Comparison of ENCODE assay signal across 7 mouse cellular contexts in the genomic region with DNA sequence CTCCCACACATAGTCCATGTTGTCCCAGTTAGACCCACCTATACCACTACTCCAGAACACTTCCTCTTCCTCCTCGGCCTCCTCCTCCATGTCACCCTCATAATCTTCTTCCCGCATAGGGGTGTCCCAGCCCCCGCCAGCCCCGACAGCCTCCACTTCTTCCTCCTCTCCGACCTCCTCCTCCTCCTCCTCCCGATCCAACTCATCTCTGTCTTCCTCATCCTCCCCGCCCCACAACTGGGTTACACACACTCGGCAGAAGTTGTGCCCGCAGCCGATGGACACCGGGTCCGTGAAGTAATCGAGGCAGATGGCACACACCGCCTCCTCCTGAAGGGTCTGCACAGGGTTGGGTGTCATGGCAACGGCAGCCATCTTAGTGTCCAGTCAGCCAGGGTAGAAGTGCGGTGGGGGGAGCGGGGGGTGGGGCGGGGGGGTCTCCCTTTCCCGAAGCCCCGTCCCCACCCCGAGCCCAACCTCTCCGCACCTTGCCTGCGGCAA. TPM values are rescaled to one million over a fixed set of nuclear protein-coding genes. Genes with fewer than 3 reads are reported as not detected.
DNase-seq lines count a peak whose midpoint lies in the region; ATAC-seq and TF ChIP-seq lines count a peak whose summit lies in the region.

No protein-coding gene starts in this region.

- H3K36me3 ChIP-seq in C2C12 (ENCODE audit: control insufficient read depth, insufficient read depth) (peaks cover 40% of the 10 kb centered on the region), ES-E14 (ENCODE audit: control insufficient read depth, insufficient read depth, low read length, poor library complexity, severe bottlenecking) (peaks cover 21% of the 10 kb centered on the region), macrophage (ENCODE audit: inconsistent target) (peaks cover 5% of the 10 kb centered on the region; the same call in 1 of the 2 replicates)
- H3K36me3 ChIP-seq in embryonic facial prominence, embryonic 14.5 days (ENCODE audit: control insufficient read depth, insufficient read depth, low read length) = peaks cover 15% of the 10 kb centered on the region

- H3K27ac ChIP-seq in ES-E14 (ENCODE audit: insufficient read depth, low read depth, low read length, poor library complexity, severe bottlenecking) (peak overlapping the region; percentile 77), macrophage (peak overlapping the region; percentile 86)
- peak overlapping the region; percentile 88; the same call in 1 of the 2 replicates for H3K27ac ChIP-seq in embryonic facial prominence, embryonic 14.5 days (replicated peaks; ENCODE audit: low read depth, low read length)

- ATAC-seq in embryonic facial prominence, embryonic 14.5 days (ENCODE audit: low read depth) = peak; percentile 41
- ATAC-seq in hematopoietic stem cell, adult 5-6 weeks (replicated peaks in 1 of 2; ENCODE audit: insufficient read depth in 1 of 2, low FRiP score in 2 of 2, low TSS enrichment in 1 of 2, low read depth in 1 of 2, poor library complexity in 2 of 2, severe bottlenecking in 2 of 2) = peak; percentile 9 to 10; a peak in 1 of 4 replicates

- H3K4me1 ChIP-seq in ES-E14 (ENCODE audit: control insufficient read depth in 2 of 2, insufficient read depth in 2 of 2, low read length in 2 of 2, poor library complexity in 1 of 2) = peaks cover 0 to 2% of the 10 kb centered on the region in 2 experiments; a peak in 1 of 4 replicates
- 0 out of 2 replicates have a peak, but pooled peaks cover 3% of the 10 kb centered on the region for H3K4me1 ChIP-seq in embryonic facial prominence, embryonic 14.5 days (ENCODE audit: control insufficient read depth, insufficient read depth, low read length)

- DNase-seq in ES-E14 (ENCODE audit: low read depth, low spot score) = no peak
- peak; percentile 70 for DNase-seq in embryonic facial prominence, embryonic 14.5 days (ENCODE audit: low spot score)
- peak; percentile 48 to 55 for DNase-seq in left cerebral cortex, adult 9 months (ENCODE audit: low spot score in 2 of 2)
- peak; percentile 24 for DNase-seq in right cerebral cortex, postnatal 25 days

- 3% methylated on average over 19 of the region's 23 CpGs for WGBS in embryonic facial prominence, embryonic 14.5 days
- WGBS in macrophage (ENCODE audit: missing documents) = under 1% methylated on average over 23 of the region's 23 CpGs

- no peaks in the 10 kb centered on the region for H3K27me3 ChIP-seq in C2C12 (ENCODE audit: control insufficient read depth, insufficient read depth, insufficient read length)
- no peaks in the 10 kb centered on the region for H3K27me3 ChIP-seq in embryonic facial prominence, embryonic 14.5 days (replicated peaks; ENCODE audit: control insufficient read depth, insufficient read depth, low read length)

- peak overlapping the region; percentile 75 for H3ac ChIP-seq in C2C12 (ENCODE audit: control insufficient read depth, insufficient read length, low read depth)

- peak overlapping the region; percentile 88 for H3K9ac ChIP-seq in ES-E14 (ENCODE audit: insufficient read depth, low read depth, low read length, poor library complexity, severe bottlenecking)
- H3K9ac ChIP-seq in embryonic facial prominence, embryonic 14.5 days (ENCODE audit: low read depth, low read length) = peak overlapping the region; percentile 91

- H3K79me2 ChIP-seq in C2C12 (ENCODE audit: control insufficient read depth, insufficient read depth) (peaks cover 41% of the 10 kb centered on the region), macrophage (ENCODE audit: inconsistent target) (peaks cover 41% of the 10 kb centered on the region)

- peak overlapping the region; percentile 75 for H3K4me2 ChIP-seq in embryonic facial prominence, embryonic 14.5 days (ENCODE audit: low read depth, low read length)

- TF ChIP-seq CTCF in C2C12 (IDR thresholded peaks at IDR 0.05; ENCODE audit: control insufficient read depth, insufficient read depth, insufficient read length) = no peak

- peak overlapping the region; percentile 78 for H3K4me3 ChIP-seq in C2C12 (ENCODE audit: insufficient read depth, poor library complexity, severe bottlenecking)
- peak overlapping the region; percentile 96 to 99 for H3K4me3 ChIP-seq in ES-E14 (ENCODE audit: insufficient read depth in 1 of 2, low read depth in 1 of 2, low read length in 2 of 2, poor library complexity in 1 of 2, severe bottlenecking in 1 of 2)
- peak overlapping the region; percentile 73 for H3K4me3 ChIP-seq in embryonic facial prominence, embryonic 14.5 days (ENCODE audit: low read depth, low read length)
- peak overlapping the region; percentile 67 for H3K4me3 ChIP-seq in macrophage (ENCODE audit: inconsistent target)

- in situ Hi-C loops in ES-E14 (cut with MboI; ENCODE audit: low sequenced_read_pairs in 2 of 2, unreplicated experiment in 2 of 2) = no loop called here

- H3K79me3 ChIP-seq in C2C12 (ENCODE audit: low read depth) = peaks cover 33% of the 10 kb centered on the region

- H3K9me3 ChIP-seq in ES-E14 (ENCODE audit: control insufficient read depth, insufficient read depth, low read depth, low read length) = no peaks in the 10 kb centered on the region
- no peaks in the 10 kb centered on the region for H3K9me3 ChIP-seq in embryonic facial prominence, embryonic 14.5 days (ENCODE audit: control insufficient read depth, low read length)

TF ChIP-seq in C2C12, 6 proteins besides CTCF, POLR2A, EP300 and RAD21 (continues in another document):
- TF ChIP-seq USF1 (IDR thresholded peaks at IDR 0.05; ENCODE audit: low read depth) = no peak
- TF ChIP-seq MAX (IDR thresholded peaks at IDR 0.05) = no peak
- TF ChIP-seq FOSL1 (IDR thresholded peaks at IDR 0.05; ENCODE audit: insufficient read depth, low read length, poor library complexity, severe bottlenecking) = no peak
- no peak for TF ChIP-seq MYOD1 (IDR thresholded peaks at IDR 0.05; ENCODE audit: control insufficient read depth, insufficient read length, low read depth)

TF ChIP-seq in ES-E14, 5 proteins besides CTCF, POLR2A, EP300 and RAD21:
- TF ChIP-seq CHD2 (IDR thresholded peaks at IDR 0.05; ENCODE audit: low read depth, low read length) (no peak), MAFK (IDR thresholded peaks at IDR 0.05; ENCODE audit: insufficient read depth, low read depth, low read length) (no peak), HCFC1 (IDR thresholded peaks at IDR 0.05; ENCODE audit: borderline replicate concordance, insufficient read depth, low read length) (no peak), ZC3H11A (IDR thresholded peaks at IDR 0.05; ENCODE audit: borderline replicate concordance, low read depth, low read length) (no peak), ZNF384 (IDR thresholded peaks at IDR 0.05; ENCODE audit: low read depth, low read length) (no peak)

RNA-seq across cellular contexts. Expression of a gene that starts 0.8 kb away (rescaled TPM):
- 24.4 TPM for polyA plus RNA-seq in C2C12 (2012; fragmentation: generic; extraction: Trizol)
- total RNA-seq in ES-E14 (2012; rRNA removed) = 47.8 and 52.8 TPM in 2 replicates
- 5.2 and 5.3 TPM in 2 replicates for polyA plus RNA-seq in embryonic facial prominence, embryonic 14.5 days (2014; fragmentation: Nextera tagmentation; extraction: Ambion mirVana)
- total RNA-seq in hematopoietic stem cell, adult 5-6 weeks (2017) = 54.7 and 74.2 TPM in 2 replicates
- total RNA-seq in macrophage (2018; cell fraction: chromatin; rRNA removed) = 100 to 1,000 TPM in 17 of 26 experiments, 10 to 100 TPM in 9; 20.6 to 250 (median 130) TPM
- 10 to 100 TPM; 16.9 to 87.7 (median 65.3) TPM for total RNA-seq in macrophage (2018; cell fraction: cytosol; rRNA removed)
- total RNA-seq in macrophage (2018; cell fraction: nucleus; rRNA removed) = 100 to 1,000 TPM in 10 of 26 experiments, 10 to 100 TPM in 16; 25.6 to 136 (median 96.6) TPM
- 40.1 to 48.8 TPM (median 47.2 TPM) in 3 replicates for polyA plus RNA-seq in macrophage (2018)

RNA-seq across cellular contexts. Expression of a gene that starts 9.6 kb away (rescaled TPM):
- 1.9 TPM for polyA plus RNA-seq in C2C12 (2012; fragmentation: generic; extraction: Trizol)
- total RNA-seq in ES-E14 (2012; rRNA removed) = 5.9 and 6.1 TPM in 2 replicates
- polyA plus RNA-seq in embryonic facial prominence, embryonic 14.5 days (2014; fragmentation: Nextera tagmentation; extraction: Ambion mirVana) = 1.3 TPM in 2 replicates
- 0.19 and 4.3 TPM in 2 replicates for total RNA-seq in hematopoietic stem cell, adult 5-6 weeks (2017)
- total RNA-seq in macrophage (2018; cell fraction: chromatin; rRNA removed) = 10 to 100 TPM in 12 of 26 experiments, 1 to 10 TPM in 14; 2.1 to 26.6 (median 9.3) TPM
- total RNA-seq in macrophage (2018; cell fraction: cytosol; rRNA removed) = 1 to 10 TPM in 20 of 26 experiments, under 1 TPM in 6; 0.29 to 2.5 (median 1.3) TPM
- 10 to 100 TPM in 3 of 26 experiments, 1 to 10 TPM in 23; 1.7 to 11.6 (median 5.5) TPM for total RNA-seq in macrophage (2018; cell fraction: nucleus; rRNA removed)
- 1.1 to 1.4 TPM (median 1.2 TPM) in 3 replicates for polyA plus RNA-seq in macrophage (2018)

RNA-seq across cellular contexts. Expression of a gene that starts 10.1 kb away (rescaled TPM):
- 8.0 TPM for polyA plus RNA-seq in C2C12 (2012; fragmentation: generic; extraction: Trizol)
- total RNA-seq in ES-E14 (2012; rRNA removed) = 11.4 and 12.2 TPM in 2 replicates
- polyA plus RNA-seq in embryonic facial prominence, embryonic 14.5 days (2014; fragmentation: Nextera tagmentation; extraction: Ambion mirVana) = 3.4 and 4.6 TPM in 2 replicates
- 19.9 and 23.2 TPM in 2 replicates for total RNA-seq in hematopoietic stem cell, adult 5-6 weeks (2017)
- 1 to 10 TPM in 4 of 26 experiments, under 1 TPM in 1, not detected in 21; 0.98 to 1.4 (median 1.3) TPM for total RNA-seq in macrophage (2018; cell fraction: chromatin; rRNA removed)
- 1 to 10 TPM in 21 of 26 experiments, under 1 TPM in 5; 0.47 to 2.3 (median 1.5) TPM for total RNA-seq in macrophage (2018; cell fraction: cytosol; rRNA removed)
- total RNA-seq in macrophage (2018; cell fraction: nucleus; rRNA removed) = 1 to 10 TPM in 3 of 26 experiments, under 1 TPM in 10, not detected in 13; 0.40 to 5.6 (median 0.67) TPM
- 0.75 to 2.7 TPM (median 1.7 TPM) in 3 replicates for polyA plus RNA-seq in macrophage (2018)

RNA-seq across cellular contexts. Expression of a gene that starts 16.2 kb away (rescaled TPM):
- polyA plus RNA-seq in C2C12 (2012; fragmentation: generic; extraction: Trizol) = 3,051 TPM
- total RNA-seq in ES-E14 (2012; rRNA removed) = 3,112 and 3,420 TPM in 2 replicates
- 912 and 926 TPM in 2 replicates for polyA plus RNA-seq in embryonic facial prominence, embryonic 14.5 days (2014; fragmentation: Nextera tagmentation; extraction: Ambion mirVana)
- 1,452 and 1,675 TPM in 2 replicates for total RNA-seq in hematopoietic stem cell, adult 5-6 weeks (2017)
- total RNA-seq in macrophage (2018; cell fraction: chromatin; rRNA removed) = 100 to 1,000 TPM in 23 of 26 experiments, 10 to 100 TPM in 3; 65.6 to 268 (median 152) TPM
- total RNA-seq in macrophage (2018; cell fraction: cytosol; rRNA removed) = 100 to 1,000 TPM; 274 to 584 (median 379) TPM
- total RNA-seq in macrophage (2018; cell fraction: nucleus; rRNA removed) = 100 to 1,000 TPM; 112 to 309 (median 144) TPM
- polyA plus RNA-seq in macrophage (2018) = 321 to 741 TPM (median 672 TPM) in 3 replicates

RNA-seq across cellular contexts. Expression of a gene that starts 55.2 kb away (rescaled TPM):
- polyA plus RNA-seq in C2C12 (2012; fragmentation: generic; extraction: Trizol) = 9.1 TPM
- 3.3 and 5.7 TPM in 2 replicates for total RNA-seq in ES-E14 (2012; rRNA removed)
- 6.9 and 7.6 TPM in 2 replicates for polyA plus RNA-seq in embryonic facial prominence, embryonic 14.5 days (2014; fragmentation: Nextera tagmentation; extraction: Ambion mirVana)
- 85.2 and 86.7 TPM in 2 replicates for total RNA-seq in hematopoietic stem cell, adult 5-6 weeks (2017)
- total RNA-seq in macrophage (2018; cell fraction: chromatin; rRNA removed) = 100 to 1,000 TPM in 15 of 26 experiments, 10 to 100 TPM in 11; 20.5 to 641 (median 175) TPM
- total RNA-seq in macrophage (2018; cell fraction: cytosol; rRNA removed) = 100 to 1,000 TPM; 128 to 783 (median 543) TPM
- total RNA-seq in macrophage (2018; cell fraction: nucleus; rRNA removed) = 100 to 1,000 TPM in 18 of 26 experiments, 10 to 100 TPM in 8; 75.1 to 591 (median 408) TPM
- 118 to 323 TPM (median 130 TPM) in 3 replicates for polyA plus RNA-seq in macrophage (2018)
